Mouse (Mus musculus): Measurements from ENCODE around the gene Insr.

Gene Insr

DNA sequence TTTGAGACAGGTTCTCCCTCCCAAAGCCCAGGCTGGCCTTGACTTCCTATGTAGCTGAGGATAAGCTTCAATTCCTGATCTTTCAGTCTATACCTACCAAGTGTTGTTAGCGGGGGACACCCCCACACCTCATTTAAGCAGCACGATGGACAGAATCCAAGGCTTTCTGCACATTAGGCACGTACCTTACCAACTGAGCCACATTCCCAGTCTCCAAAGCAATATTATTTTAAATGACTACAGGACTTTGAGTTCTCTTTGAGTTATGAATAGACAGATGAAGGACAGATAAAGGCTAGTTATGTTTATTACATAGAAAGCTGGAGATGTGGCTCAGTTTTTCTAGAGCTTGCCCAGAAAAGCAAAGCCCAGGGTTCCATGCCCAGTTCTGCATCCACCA lies 5.6 kb downstream of the Insr start:
- no peak for DNase-seq

GRCm38 (mm10) chr8:3267449-3267761 lies 12.0 kb downstream of the Insr start:
- DNase-seq: no peak

DNA sequence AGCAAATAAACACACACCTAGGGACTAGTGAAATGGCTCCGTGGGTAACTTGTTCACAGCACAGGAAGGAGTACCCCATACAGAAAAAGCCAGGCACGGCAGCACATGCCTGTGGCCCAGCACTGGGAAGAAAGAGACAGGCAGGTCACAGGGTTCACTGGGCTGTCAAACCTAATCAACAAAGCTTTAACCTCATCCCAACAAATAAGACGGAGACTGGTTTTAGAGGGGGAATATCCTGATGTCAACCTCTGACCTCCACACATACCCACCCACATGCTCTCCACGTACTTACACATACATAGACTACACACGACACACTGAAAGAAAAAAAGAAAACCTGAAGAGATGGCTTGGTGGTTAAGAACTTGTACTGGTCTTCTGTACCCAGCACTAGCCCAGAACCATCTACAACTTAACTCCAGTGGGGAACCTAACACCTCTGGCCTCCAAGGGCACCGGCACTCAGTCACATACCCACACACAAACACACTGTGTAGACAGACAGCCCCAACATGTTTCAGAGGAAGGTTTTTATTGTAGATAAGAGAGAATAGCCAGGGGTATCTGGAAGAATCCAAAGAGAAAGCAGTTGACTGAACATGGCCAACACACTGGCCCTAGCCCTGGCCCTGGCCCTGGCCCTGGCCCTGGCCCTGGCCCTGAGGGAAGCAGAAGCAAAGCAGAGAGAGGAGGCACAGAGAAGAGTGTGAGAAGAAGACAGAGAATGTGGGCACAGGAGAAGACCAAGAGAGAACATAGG lies 12.6 kb downstream of the Insr start:
- DNase-seq: no peak

DNA sequence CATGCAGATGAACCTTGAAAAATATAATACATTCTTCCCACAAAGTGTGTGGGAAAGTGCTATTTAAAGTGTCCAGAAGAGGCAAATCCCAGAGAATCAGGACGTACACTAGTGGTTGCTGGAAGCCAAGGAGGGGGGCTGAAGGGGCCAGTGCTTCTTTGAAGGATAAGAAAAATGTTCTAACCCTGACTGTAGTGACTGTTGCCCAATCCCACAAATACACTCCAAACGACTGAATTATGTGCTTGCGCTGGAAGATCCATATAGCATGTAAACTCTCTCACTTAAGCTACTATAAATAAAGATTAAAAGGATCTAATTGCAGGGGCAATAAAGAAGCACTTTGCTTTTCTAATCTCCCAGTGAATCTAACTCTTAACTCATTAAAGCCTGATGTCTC lies 14.2 kb downstream of the Insr start:
- DNase-seq: no peak

DNA sequence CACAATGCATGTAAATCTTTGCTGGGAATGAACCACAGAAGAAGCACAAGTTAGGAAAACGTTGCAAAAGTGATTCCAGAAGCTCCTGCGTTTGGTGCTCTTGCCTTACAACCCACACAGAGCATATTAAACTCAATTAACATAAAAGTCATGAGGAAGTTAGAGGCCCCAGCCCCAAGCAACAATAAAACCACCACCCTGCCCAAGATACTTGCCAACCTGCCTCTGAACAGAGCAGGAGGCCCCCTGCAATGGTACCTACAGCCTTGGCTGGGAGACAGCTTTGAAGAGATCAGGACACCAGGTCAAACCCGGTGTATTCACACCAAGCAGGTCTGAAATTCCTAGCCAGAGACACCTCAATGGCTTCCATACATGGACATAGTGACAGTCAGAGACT lies 16.6 kb downstream of the Insr start:
- no peak for DNase-seq

DNA sequence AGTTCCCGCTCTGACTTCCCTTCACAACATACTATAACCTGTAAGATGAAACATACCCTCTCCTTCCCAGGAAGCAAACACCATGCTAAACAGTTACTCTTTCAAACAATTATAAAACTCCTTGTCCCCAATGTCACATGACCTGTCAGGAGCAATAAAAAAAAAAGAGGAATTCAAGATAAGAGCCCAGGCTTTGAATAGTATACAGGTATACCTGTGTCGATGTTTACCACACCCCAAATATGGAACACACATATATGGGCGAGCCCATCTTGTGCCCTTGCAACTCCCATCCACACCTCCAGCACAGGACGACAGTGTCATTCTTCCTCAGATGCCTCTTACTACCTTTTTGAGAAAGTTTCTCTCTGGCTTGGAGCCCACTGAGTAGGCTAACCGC lies 18.3 kb downstream of the Insr start:
- DNase-seq: no peak

DNA sequence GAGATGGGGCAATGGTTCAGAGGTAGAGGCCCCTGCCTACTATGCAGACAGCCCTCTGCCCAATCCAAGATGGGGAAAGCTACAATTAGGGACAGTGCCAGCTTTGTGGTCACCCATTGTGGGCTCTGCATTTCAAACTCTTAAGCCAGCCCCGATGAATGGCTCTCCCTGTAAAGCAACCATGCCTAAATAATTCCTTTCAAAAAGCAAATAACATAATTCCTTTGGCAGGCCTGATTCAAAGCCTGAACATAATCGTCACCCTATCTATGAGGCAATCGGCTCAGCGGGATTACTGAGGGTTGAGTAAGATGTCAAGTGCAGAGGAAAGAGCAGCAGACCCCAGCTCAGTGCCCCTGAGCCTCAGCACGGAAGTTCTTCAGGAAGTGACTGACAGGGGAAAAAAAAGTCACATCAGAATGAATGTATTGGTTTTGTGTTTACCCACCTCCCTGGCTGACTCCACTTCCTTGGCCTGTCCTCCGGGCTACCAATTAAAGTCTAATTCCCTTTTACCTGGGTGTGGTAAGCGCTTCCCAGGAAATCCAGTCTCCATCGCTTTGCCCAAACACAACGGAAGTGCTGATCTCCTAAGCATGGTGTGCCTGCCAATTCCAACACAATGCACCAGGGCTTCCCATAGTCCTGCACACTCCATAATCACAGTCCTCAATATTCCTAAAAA lies 19.1 kb downstream of the Insr start:
- no peak for DNase-seq

- no peak for DNase-seq
Observed at GRCm38 (mm10) chr8:3256147-3256940, 23.1 kb downstream of the Insr start.

- DNase-seq: no peak
Observed at GRCm38 (mm10) chr8:3255321-3255720, 24.1 kb downstream of the Insr start.

- no peak for DNase-seq
Observed at GRCm38 (mm10) chr8:3253179-3253578, 26.2 kb downstream of the Insr start.

- no peak for DNase-seq
Observed at GRCm38 (mm10) chr8:3252665-3253064, 26.8 kb downstream of the Insr start.

DNA sequence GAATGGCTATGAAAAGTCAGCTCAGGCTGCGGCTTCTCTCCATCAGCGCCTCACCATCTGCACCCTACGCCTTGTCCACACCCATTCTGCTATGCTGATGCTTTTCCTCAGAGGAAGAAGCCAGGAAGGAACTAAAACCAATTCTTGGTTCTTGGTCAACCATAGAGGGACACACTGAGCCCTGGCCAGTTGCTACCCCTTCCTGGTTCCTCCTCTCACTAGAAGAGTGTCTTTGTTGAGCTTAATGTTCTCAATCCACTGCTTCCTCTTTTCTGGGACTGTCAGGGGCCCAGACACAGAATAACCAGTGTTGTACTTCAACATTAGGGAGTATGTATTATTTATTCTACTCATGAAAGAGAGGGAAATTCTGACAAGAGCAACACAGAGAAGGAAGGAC lies 28.3 kb downstream of the Insr start:
- no peak for DNase-seq

GRCm38 (mm10) chr8:3249886-3250285 lies 29.5 kb downstream of the Insr start:
- no peak for DNase-seq

- no peak for DNase-seq
Observed at GRCm38 (mm10) chr8:3248704-3249103, 30.7 kb downstream of the Insr start.

GRCm38 (mm10) chr8:3247129-3247528 lies 32.3 kb downstream of the Insr start:
- DNase-seq: no peak

- DNase-seq: no peak
Observed at GRCm38 (mm10) chr8:3243229-3243628, 36.2 kb downstream of the Insr start.

GRCm38 (mm10) chr8:3240725-3241124 lies 38.7 kb downstream of the Insr start:
- DNase-seq: no peak

- no peak for DNase-seq
Observed at GRCm38 (mm10) chr8:3239641-3240040, 39.8 kb downstream of the Insr start.

DNA sequence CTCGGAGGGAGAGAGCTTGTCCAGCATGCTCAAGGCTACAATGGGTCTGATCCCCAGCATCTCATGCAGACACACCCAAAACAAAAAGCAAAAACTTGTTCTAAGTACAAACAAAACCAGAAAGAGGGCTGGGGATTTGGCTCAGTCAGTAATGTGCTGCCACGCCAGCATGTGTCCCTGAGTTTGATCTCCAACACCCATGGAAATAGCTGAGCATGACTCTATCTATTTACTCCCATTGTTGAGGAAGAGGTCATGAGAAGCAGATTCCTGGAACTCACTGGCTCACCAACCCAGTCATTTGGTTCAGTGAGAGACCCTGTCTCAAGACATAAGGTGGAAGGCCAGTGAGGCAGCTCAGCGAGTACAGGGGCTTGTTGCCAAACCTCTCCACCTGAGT lies 40.6 kb downstream of the Insr start:
- DNase-seq: no peak

- peak in 1 of 2 experiments; percentile 32 for DNase-seq
Observed at GRCm38 (mm10) chr8:3237319-3237718, 42.1 kb downstream of the Insr start.

GRCm38 (mm10) chr8:3236277-3236676 lies 43.1 kb downstream of the Insr start:
- DNase-seq: no peak

- DNase-seq: no peak
Observed at GRCm38 (mm10) chr8:3234569-3234968, 44.8 kb downstream of the Insr start.

DNA sequence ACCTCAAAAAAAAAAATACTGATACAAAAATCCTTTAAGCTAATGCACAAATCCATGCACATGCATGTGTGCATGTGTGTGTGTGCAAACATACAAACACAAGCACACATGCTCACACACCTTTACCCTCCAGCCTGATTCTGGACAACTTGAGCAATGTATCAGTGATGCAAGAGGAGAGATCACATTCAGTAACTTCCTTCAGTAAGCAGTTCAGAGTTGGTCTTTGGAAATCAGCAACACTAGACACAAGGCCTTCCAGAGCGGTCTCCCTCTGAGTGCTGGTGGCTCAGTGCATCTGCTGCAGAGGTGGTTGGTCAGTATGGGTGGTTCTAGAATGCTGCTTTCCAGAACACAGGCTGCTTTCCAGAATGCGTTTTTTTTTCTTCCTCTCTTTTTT lies 46.8 kb downstream of the Insr start:
- DNase-seq: no peak
